Mouse (Mus musculus) kidney, embryonic 15.5 days (tissue): Measurements from ENCODE around the gene Prdm8. TPM values are rescaled to one million over a fixed set of nuclear protein-coding genes. Genes with fewer than 3 reads are reported as not detected.
A peak's percentile ranks its signal among the peaks of the same experiment; 100 is the strongest.

Experiments
- ATAC-seq: fragments of 200-750 bp; cut with Nextera tagmentation; replicated peaks from 2 replicates; pipeline ENCODE4 v1.8.0; 2017; ENCODE audit warnings: moderate TSS enrichment; ENCODE audit not compliant: low FRiP score
- H3K27ac ChIP-seq: fragments of 300-500 bp; sonication (generic); 2 replicates; pipeline ENCODE4 v1.5.1; 2015; ENCODE audit warnings: mild to moderate bottlenecking, inconsistent platforms
- H3K27me3 ChIP-seq: fragments of 300-500 bp; sonication (generic); 2 replicates; pipeline ENCODE4 v1.6.1; 2015; ENCODE audit warnings: inconsistent platforms
- H3K36me3 ChIP-seq: fragments of 300-500 bp; sonication (generic); 2 replicates; pipeline ENCODE4 v1.6.1; 2015; ENCODE audit warnings: inconsistent platforms
- H3K4me1 ChIP-seq: fragments of 300-500 bp; sonication (generic); 2 replicates; pipeline ENCODE4 v1.6.1; 2015; ENCODE audit warnings: inconsistent platforms
- H3K4me2 ChIP-seq: fragments of 300-500 bp; sonication (generic); 2 replicates; pipeline ENCODE4 v1.6.1; 2015; ENCODE audit warnings: moderate library complexity, mild to moderate bottlenecking, inconsistent platforms
- H3K4me3 ChIP-seq: fragments of 300-500 bp; sonication (generic); replicated peaks from 2 replicates; pipeline ENCODE4 v1.5.1; 2015; ENCODE audit warnings: mild to moderate bottlenecking, inconsistent platforms
- H3K9ac ChIP-seq: fragments of 300-500 bp; sonication (generic); 2 replicates; pipeline ENCODE4 v1.6.1; 2015; ENCODE audit warnings: mild to moderate bottlenecking, inconsistent platforms
- H3K9me3 ChIP-seq: fragments of 300-500 bp; sonication (generic); replicated peaks from 2 replicates; pipeline ENCODE4 v1.6.1; 2016; ENCODE audit warnings: inconsistent platforms
- WGBS: fragments of 180-500 bp; shearing (Covaris S2); methylation state at CpG from one replicate; pipeline ENCODE4 v1.1.7; 2015; ENCODE audit warnings: mixed read lengths; 5-methylcytosine and 5-hydroxymethylcytosine counted together
- polyA plus RNA-seq: library from polyadenylated mRNA; unstranded; fragments of >200 nt; fragmentation: Nextera tagmentation; extraction: Ambion mirVana; gene quantifications from 2 replicates; pipeline ENCODE4 v1.2.1, GENCODE M21; 2015

The Prdm8 gene
- polyA plus RNA-seq = 0.08 TPM in 1 of 2 replicates, not detected in the other

DNA sequence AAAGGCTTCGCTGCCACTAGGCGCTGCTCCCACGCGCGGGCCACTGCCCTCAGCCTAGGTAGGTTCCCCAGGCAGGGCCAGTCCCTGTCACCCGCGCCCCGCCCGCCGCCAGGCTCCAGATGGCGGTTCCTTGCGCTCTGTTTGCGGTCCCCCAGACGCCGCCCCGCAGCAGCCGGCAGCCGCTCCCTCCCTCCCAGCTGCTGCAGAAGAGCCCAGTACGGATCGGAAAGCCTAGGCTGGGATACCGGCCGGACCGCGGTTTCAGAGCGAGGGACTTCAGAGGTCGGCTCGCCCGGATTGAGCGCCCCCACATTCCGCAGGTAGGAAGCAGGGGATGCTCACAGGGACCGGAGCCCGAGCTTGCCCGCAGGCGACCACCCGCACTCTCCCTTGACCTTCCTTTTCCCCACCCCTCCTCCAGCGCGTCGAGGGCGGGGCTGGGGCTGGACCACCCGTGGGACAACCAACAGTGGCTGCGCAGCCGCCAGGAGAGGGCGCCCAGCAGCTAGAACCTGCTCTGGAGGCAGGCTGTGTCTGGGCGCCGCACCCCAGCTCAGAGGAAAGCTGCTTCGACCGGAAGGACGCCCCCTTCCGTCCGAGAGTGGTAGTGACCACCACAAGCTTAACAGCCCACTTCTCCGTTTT is at the start of gene Prdm8:
TSS of gene Prdm8 (plus strand) at position 19 of the 645 bp plus-strand sequence.
- Histone ChIP-seq H3K9ac (0 out of 2 replicates have a peak within 1 kb of the TSS, but pooled peaks have one; percentile 1), H3K36me3 (no peaks in the 10 kb centered on the region), H3K27me3 (peaks cover 76% of the 10 kb centered on the region), H3K27ac (no peak within 1 kb of the TSS), H3K4me3 (peak within 1 kb of the TSS; percentile 48), H3K4me2 (peak within 1 kb of the TSS; percentile 74), H3K9me3 (no peaks in the 10 kb centered on the region), H3K4me1 (peaks cover 31% of the 10 kb centered on the region)
- ATAC-seq = peak; percentile 96
- WGBS = under 1% methylated on average over 51 of the region's 51 CpGs

- H3K27ac ChIP-seq = no peak overlapping the region
- H3K36me3 ChIP-seq = no peaks in the 10 kb centered on the region
- H3K4me1 ChIP-seq = no peaks in the 10 kb centered on the region
- WGBS = 71% methylated on average over 3 of the region's 3 CpGs
- H3K27me3 ChIP-seq = no peaks in the 10 kb centered on the region
- H3K9ac ChIP-seq = no peak overlapping the region
- no peak overlapping the region for H3K4me3 ChIP-seq
- ATAC-seq = no peak
- no peak overlapping the region for H3K4me2 ChIP-seq
- no peaks in the 10 kb centered on the region for H3K9me3 ChIP-seq
These were observed 39.9 kb upstream of the Prdm8 start for GRCm38 (mm10) chr5:98127074-98127473.

DNA sequence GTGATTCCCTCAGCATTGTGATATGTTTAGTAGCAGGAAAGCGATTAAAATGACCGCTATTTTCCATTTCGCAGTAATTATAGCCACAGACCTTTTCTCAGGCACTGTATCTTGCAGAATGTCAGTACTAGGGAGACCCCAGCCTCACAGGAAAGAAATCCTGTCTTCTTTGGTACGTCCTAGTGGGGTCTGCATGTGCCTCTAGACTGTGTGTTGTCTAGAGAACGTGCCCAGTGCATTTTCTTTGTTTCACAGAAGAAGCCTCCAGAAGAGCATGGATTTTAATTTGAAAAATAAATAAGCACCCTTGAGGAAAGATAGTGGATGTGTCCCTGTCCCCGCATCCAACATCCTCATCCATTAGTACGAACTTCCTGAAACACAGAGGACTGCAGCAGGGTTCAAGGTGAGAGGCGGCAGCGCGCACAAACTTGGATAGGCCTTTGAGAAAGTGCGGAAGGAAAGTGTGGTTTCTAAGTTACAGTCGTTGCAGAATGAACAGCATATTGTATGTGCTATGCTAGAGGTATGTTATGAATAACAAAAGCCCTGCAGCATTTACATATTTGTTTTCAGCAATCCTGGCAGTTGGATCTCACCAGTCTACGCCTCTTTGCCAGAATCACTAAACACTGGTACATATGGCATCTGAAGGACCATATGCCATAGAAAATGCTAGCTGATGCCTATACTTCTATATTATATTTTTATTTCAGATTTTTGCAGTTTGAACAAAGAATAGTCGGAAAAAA is 28.3 kb upstream of the Prdm8 start:
- Histone ChIP-seq H3K4me1 (no peaks in the 10 kb centered on the region), H3K27ac (no peak overlapping the region), H3K4me2 (no peak overlapping the region), H3K9me3 (no peaks in the 10 kb centered on the region), H3K36me3 (no peaks in the 10 kb centered on the region), H3K9ac (no peak overlapping the region), H3K27me3 (no peaks in the 10 kb centered on the region), H3K4me3 (no peak overlapping the region)
- ATAC-seq = no peak
- 84% methylated on average over 14 of the region's 14 CpGs for WGBS

DNA sequence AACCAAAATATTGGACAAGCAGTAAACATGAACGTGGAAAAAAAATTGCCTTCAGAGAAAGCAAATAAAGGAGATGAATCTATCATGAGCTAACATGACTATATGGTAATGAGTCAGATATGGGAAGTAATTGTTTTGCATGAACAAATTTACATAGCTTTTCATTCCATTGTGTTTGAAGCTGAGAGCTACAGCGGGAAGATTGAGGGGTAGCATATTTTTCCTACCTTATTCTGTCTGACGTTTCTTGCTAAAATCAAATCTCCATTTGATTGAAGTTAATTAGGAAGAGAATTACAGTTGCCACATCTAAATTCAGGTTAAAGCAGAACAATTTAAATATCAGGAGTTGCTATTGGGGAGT is 27.7 kb upstream of the Prdm8 start:
- ATAC-seq = no peak
- WGBS = 89% methylated on average over 3 of the region's 3 CpGs
- no peak overlapping the region for H3K27ac ChIP-seq
- no peaks in the 10 kb centered on the region for H3K27me3 ChIP-seq
- H3K9ac ChIP-seq = no peak overlapping the region
- no peaks in the 10 kb centered on the region for H3K36me3 ChIP-seq
- no peak overlapping the region for H3K4me3 ChIP-seq
- no peaks in the 10 kb centered on the region for H3K9me3 ChIP-seq
- H3K4me2 ChIP-seq = no peak overlapping the region
- H3K4me1 ChIP-seq = no peaks in the 10 kb centered on the region

- ATAC-seq = no peak
- Histone ChIP-seq H3K36me3 (no peaks in the 10 kb centered on the region), H3K9ac (no peak overlapping the region), H3K4me2 (no peak overlapping the region), H3K27me3 (no peaks in the 10 kb centered on the region), H3K27ac (no peak overlapping the region), H3K9me3 (no peaks in the 10 kb centered on the region), H3K4me3 (no peak overlapping the region), H3K4me1 (no peaks in the 10 kb centered on the region)
- WGBS = 71% methylated on average over 3 of the region's 3 CpGs
These were observed 20.1 kb upstream of the Prdm8 start for GRCm38 (mm10) chr5:98146895-98147294.

- Histone ChIP-seq H3K36me3 (no peaks in the 10 kb centered on the region), H3K4me2 (no peak overlapping the region), H3K4me3 (no peak overlapping the region), H3K27ac (no peak overlapping the region), H3K9me3 (no peaks in the 10 kb centered on the region), H3K9ac (no peak overlapping the region), H3K4me1 (peaks cover 31% of the 10 kb centered on the region), H3K27me3 (peaks cover 64% of the 10 kb centered on the region)
- WGBS = 3% methylated on average over 15 of the region's 15 CpGs
- no peak for ATAC-seq
These were observed 882 bp upstream of the Prdm8 start for GRCm38 (mm10) chr5:98166116-98166515.

DNA sequence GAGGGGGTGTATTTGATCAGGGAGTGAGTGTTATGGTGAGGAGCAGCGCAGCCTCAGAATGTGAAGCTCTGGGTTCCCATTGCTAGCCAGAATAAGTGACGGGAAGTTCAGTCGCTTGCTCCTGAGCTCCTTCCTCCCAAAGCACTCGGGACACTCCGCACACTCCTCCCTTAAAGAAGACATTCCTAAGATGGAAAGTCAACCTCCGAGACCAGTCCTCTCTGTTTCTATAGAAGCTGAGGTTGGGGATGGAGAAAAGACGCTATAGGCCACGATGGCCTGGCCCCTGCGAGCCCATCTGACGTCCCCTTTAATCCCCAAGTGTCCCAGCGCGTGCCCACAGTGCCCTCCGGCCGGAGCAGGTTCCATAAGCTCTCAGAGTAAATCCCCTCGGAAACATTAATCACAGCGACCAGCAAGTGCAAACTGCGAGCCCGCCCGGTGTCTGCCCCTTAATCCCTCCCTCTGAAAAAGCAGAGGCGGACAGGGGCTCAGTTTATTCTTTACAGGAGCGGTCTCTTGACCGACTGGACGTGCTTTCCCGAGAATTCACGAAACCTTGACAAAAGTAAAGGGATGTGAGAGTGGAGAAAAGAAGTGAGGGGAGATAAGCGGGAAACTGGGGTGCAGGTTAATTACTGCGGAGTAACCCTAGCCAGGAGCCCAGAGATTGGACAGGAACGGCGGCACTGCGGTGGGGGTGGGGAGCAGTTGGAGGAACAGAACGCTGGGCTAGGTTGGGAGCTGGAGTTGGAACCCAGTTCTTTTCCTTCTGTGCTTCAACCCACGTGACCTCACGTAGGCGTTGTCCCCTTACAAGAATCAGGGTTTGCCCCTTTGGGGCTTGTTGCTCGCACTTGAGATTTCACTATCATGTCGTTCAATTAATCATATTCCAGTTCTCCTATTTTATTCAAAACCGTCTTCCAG is 1.6 kb downstream of the Prdm8 start:
- WGBS = under 1% methylated on average over 37 of the region's 37 CpGs
- peaks cover 89% of the 10 kb centered on the region for H3K27me3 ChIP-seq

DNA sequence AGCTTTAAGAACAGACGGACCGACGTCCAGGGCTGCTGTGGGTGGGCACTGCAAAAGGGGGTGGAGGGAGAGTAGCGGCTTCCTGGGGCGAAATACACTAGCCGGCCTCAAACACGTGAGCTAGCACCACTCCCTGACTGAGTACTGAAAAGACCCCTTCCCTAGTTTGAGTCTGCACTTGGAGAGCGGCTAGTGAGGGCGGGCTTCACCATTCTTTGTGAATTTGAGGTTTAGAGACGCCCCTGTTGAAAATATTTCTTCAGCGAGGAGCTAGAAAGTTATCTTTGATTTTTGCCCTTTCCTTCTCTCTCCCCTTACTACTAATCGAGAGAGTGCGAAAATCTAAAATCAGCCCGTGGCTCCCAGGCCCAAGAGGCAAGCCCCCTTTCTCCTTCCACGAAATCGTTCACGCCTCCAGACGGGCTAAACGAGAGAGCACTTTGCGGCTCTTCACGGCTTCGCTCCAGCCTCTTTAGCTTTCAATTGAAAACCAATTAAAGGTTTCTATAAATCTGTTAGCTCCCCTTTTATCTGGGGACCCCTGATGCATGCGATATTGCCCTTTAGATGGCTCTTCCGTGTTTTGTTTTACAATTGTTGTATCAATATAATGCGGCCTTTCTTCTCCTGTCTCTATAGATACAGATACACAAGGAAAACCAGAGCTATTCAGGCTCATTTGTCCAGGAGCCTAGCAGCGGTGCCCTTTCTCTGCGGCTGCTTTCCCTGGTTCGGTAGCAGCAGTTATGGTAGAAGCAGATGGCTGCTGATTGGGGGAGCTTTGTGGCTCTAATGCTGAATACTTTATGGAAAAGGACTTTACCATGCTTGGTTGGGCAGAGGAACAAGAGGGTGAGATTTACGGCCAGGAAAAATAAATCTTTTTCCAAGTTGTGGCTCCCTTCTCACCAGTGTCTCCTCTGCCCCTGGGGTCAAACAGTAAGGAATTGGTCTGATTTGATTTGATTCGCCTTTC is 2.7 kb downstream of the Prdm8 start:
- Histone ChIP-seq H3K9me3 (no peaks in the 10 kb centered on the region), H3K4me3 (peak overlapping the region; percentile 48; the same call in 1 of the 2 replicates), H3K9ac (no peak overlapping the region), H3K36me3 (no peaks in the 10 kb centered on the region), H3K27ac (no peak overlapping the region), H3K27me3 (peaks cover 99% of the 10 kb centered on the region), H3K4me1 (peaks cover 31% of the 10 kb centered on the region), H3K4me2 (0 out of 2 replicates have a peak overlapping the region, but pooled peaks have one; percentile 74)
- WGBS = 4% methylated on average over 30 of the region's 30 CpGs
- ATAC-seq = no peak

More for the DNA sequence above, 1.6 kb downstream of the Prdm8 start:
- Histone ChIP-seq H3K4me2 (peak overlapping the region; percentile 74), H3K4me3 (peak overlapping the region; percentile 48), H3K36me3 (no peaks in the 10 kb centered on the region), H3K27ac (no peak overlapping the region), H3K9ac (no peak overlapping the region), H3K9me3 (no peaks in the 10 kb centered on the region), H3K4me1 (peaks cover 31% of the 10 kb centered on the region)
- ATAC-seq = no peak

GRCm38 (mm10) chr5:98171651-98172230 is 4.7 kb downstream of the Prdm8 start:
- Histone ChIP-seq H3K4me2 (no peak overlapping the region), H3K9me3 (no peaks in the 10 kb centered on the region), H3K9ac (no peak overlapping the region), H3K4me1 (peaks cover 28% of the 10 kb centered on the region), H3K27me3 (peaks cover 99% of the 10 kb centered on the region), H3K27ac (no peak overlapping the region), H3K4me3 (no peak overlapping the region), H3K36me3 (no peaks in the 10 kb centered on the region)
- no peak for ATAC-seq
- 10% methylated on average over 9 of the region's 9 CpGs for WGBS

- Histone ChIP-seq H3K27me3 (peaks cover 99% of the 10 kb centered on the region), H3K9me3 (no peaks in the 10 kb centered on the region)
These were observed 5.6 kb downstream of the Prdm8 start for GRCm38 (mm10) chr5:98172502-98173181.

More at GRCm38 (mm10) chr5:98172502-98173181, 5.6 kb downstream of the Prdm8 start:
- 4% methylated on average over 15 of the region's 15 CpGs for WGBS
- Histone ChIP-seq H3K27ac (no peak overlapping the region), H3K4me2 (no peak overlapping the region), H3K4me3 (no peak overlapping the region), H3K9ac (no peak overlapping the region), H3K4me1 (peaks cover 20% of the 10 kb centered on the region), H3K36me3 (no peaks in the 10 kb centered on the region)
- ATAC-seq = no peak
